Mouse (Mus musculus): ENCODE results near the gene Abcc1. TPM values are rescaled to one million over a fixed set of nuclear protein-coding genes. Genes with fewer than 3 reads are reported as not detected.

Abcc1 gene
- total and polyA plus RNA-seq, 2 experiments from 2014 or later, result 2.0 to 6.7 TPM

- Histone ChIP-seq H3K36me3 (replicated peaks; ENCODE audit: control insufficient read depth, insufficient read depth, low read length) (no peaks in the 10 kb centered on the region), H3K27ac (ENCODE audit: low read depth) (no peak overlapping the region), H3K9ac (replicated peaks; ENCODE audit: low read depth, low read length) (no peak overlapping the region), H3K9me3 (replicated peaks; ENCODE audit: control insufficient read depth, low read length) (no peaks in the 10 kb centered on the region), H3K4me3 (ENCODE audit: low read depth, low read length) (no peak overlapping the region), H3K4me1 (ENCODE audit: control insufficient read depth, insufficient read depth) (0 out of 2 replicates have a peak, but pooled peaks cover 13% of the 10 kb centered on the region), H3K4me2 (ENCODE audit: low read depth, low read length) (no peak overlapping the region), H3K27me3 (ENCODE audit: control insufficient read depth, insufficient read depth, low read length) (peaks cover 18% of the 10 kb centered on the region)
- TF ChIP-seq EP300 (IDR thresholded peaks at IDR 0.05; ENCODE audit: low read depth), result no peak
- TF ChIP-seq CTCF (IDR thresholded peaks at IDR 0.05; ENCODE audit: low read depth), result no peak
- DNase-seq (ENCODE audit: low spot score), result no peak
- no peak for ATAC-seq (ENCODE audit: insufficient read depth, low read depth)
- WGBS, result 48% methylated on average over 1 of the region's 1 CpGs
Observed at GRCm38 (mm10) chr16:14358531-14358930, 2.8 kb upstream of the Abcc1 start.

- ATAC-seq (ENCODE audit: insufficient read depth, low read depth), result no peak
- Histone ChIP-seq H3K36me3 (replicated peaks; ENCODE audit: control insufficient read depth, insufficient read depth, low read length) (no peaks in the 10 kb centered on the region), H3K9me3 (replicated peaks; ENCODE audit: control insufficient read depth, low read length) (no peaks in the 10 kb centered on the region), H3K4me3 (ENCODE audit: low read depth, low read length) (peak overlapping the region; percentile 79), H3K4me2 (ENCODE audit: low read depth, low read length) (peak overlapping the region; percentile 74), H3K27ac (ENCODE audit: low read depth) (no peak overlapping the region), H3K4me1 (ENCODE audit: control insufficient read depth, insufficient read depth) (0 out of 2 replicates have a peak, but pooled peaks cover 13% of the 10 kb centered on the region), H3K27me3 (ENCODE audit: control insufficient read depth, insufficient read depth, low read length) (peaks cover 23% of the 10 kb centered on the region), H3K9ac (replicated peaks; ENCODE audit: low read depth, low read length) (peak overlapping the region; percentile 58)
- no peak for DNase-seq (ENCODE audit: low spot score)
- no peak for TF ChIP-seq EP300 (IDR thresholded peaks at IDR 0.05; ENCODE audit: low read depth)
- TF ChIP-seq CTCF (IDR thresholded peaks at IDR 0.05; ENCODE audit: low read depth), result no peak
- 5% methylated on average over 7 of the region's 7 CpGs for WGBS
Observed at GRCm38 (mm10) chr16:14360931-14361330, 427 bp upstream of the Abcc1 start.

- Histone ChIP-seq H3K9me3 (replicated peaks; ENCODE audit: control insufficient read depth, low read length) (no peaks in the 10 kb centered on the region), H3K4me3 (ENCODE audit: low read depth, low read length) (peak overlapping the region; percentile 79), H3K27me3 (ENCODE audit: control insufficient read depth, insufficient read depth, low read length) (peaks cover 23% of the 10 kb centered on the region), H3K27ac (ENCODE audit: low read depth) (no peak overlapping the region), H3K9ac (replicated peaks; ENCODE audit: low read depth, low read length) (peak overlapping the region; percentile 58), H3K36me3 (replicated peaks; ENCODE audit: control insufficient read depth, insufficient read depth, low read length) (no peaks in the 10 kb centered on the region), H3K4me2 (ENCODE audit: low read depth, low read length) (peak overlapping the region; percentile 74), H3K4me1 (ENCODE audit: control insufficient read depth, insufficient read depth) (0 out of 2 replicates have a peak, but pooled peaks cover 13% of the 10 kb centered on the region)
- DNase-seq (ENCODE audit: low spot score) (no peak), ATAC-seq (ENCODE audit: insufficient read depth, low read depth) (no peak)
- 34% methylated on average over 7 of the region's 7 CpGs for WGBS
- TF ChIP-seq CTCF (IDR thresholded peaks at IDR 0.05; ENCODE audit: low read depth) (no peak), EP300 (IDR thresholded peaks at IDR 0.05; ENCODE audit: low read depth) (no peak)
Observed at GRCm38 (mm10) chr16:14362099-14362820, 902 bp downstream of the Abcc1 start.

- Histone ChIP-seq H3K27me3 (ENCODE audit: control insufficient read depth, insufficient read depth, low read length) (peaks cover 23% of the 10 kb centered on the region), H3K4me2 (ENCODE audit: low read depth, low read length) (no peak overlapping the region), H3K27ac (ENCODE audit: low read depth) (no peak overlapping the region), H3K4me1 (ENCODE audit: control insufficient read depth, insufficient read depth) (0 out of 2 replicates have a peak, but pooled peaks cover 13% of the 10 kb centered on the region), H3K36me3 (replicated peaks; ENCODE audit: control insufficient read depth, insufficient read depth, low read length) (no peaks in the 10 kb centered on the region), H3K9me3 (replicated peaks; ENCODE audit: control insufficient read depth, low read length) (no peaks in the 10 kb centered on the region), H3K9ac (replicated peaks; ENCODE audit: low read depth, low read length) (no peak overlapping the region), H3K4me3 (ENCODE audit: low read depth, low read length) (no peak overlapping the region)
- DNase-seq (ENCODE audit: low spot score) (no peak), ATAC-seq (ENCODE audit: insufficient read depth, low read depth) (no peak)
- TF ChIP-seq EP300 (IDR thresholded peaks at IDR 0.05; ENCODE audit: low read depth) (no peak), CTCF (IDR thresholded peaks at IDR 0.05; ENCODE audit: low read depth) (no peak)
- 88% methylated on average over 3 of the region's 3 CpGs for whole genome bisulfite sequencing
Observed at GRCm38 (mm10) chr16:14363496-14363895, 2.1 kb downstream of the Abcc1 start.

- TF ChIP-seq CTCF (IDR thresholded peaks at IDR 0.05; ENCODE audit: low read depth) (no peak), EP300 (IDR thresholded peaks at IDR 0.05; ENCODE audit: low read depth) (no peak)
- Histone ChIP-seq H3K9ac (replicated peaks; ENCODE audit: low read depth, low read length) (no peak overlapping the region), H3K36me3 (replicated peaks; ENCODE audit: control insufficient read depth, insufficient read depth, low read length) (no peaks in the 10 kb centered on the region), H3K9me3 (replicated peaks; ENCODE audit: control insufficient read depth, low read length) (no peaks in the 10 kb centered on the region), H3K4me2 (ENCODE audit: low read depth, low read length) (no peak overlapping the region), H3K27me3 (ENCODE audit: control insufficient read depth, insufficient read depth, low read length) (peaks cover 23% of the 10 kb centered on the region), H3K27ac (ENCODE audit: low read depth) (no peak overlapping the region), H3K4me1 (ENCODE audit: control insufficient read depth, insufficient read depth) (0 out of 2 replicates have a peak, but pooled peaks cover 13% of the 10 kb centered on the region), H3K4me3 (ENCODE audit: low read depth, low read length) (no peak overlapping the region)
- DNase-seq (ENCODE audit: low spot score) (no peak), ATAC-seq (ENCODE audit: insufficient read depth, low read depth) (no peak)
- 86% methylated on average over 6 of the region's 6 CpGs for WGBS
Observed at GRCm38 (mm10) chr16:14364066-14364465, 2.7 kb downstream of the Abcc1 start.

Measured in heart, postnatal 0 days (tissue).